Mouse (Mus musculus) limb, embryonic 14.5 days (tissue): ENCODE data around the gene Epop. TPM values are rescaled to one million over a fixed set of nuclear protein-coding genes. Genes with fewer than 3 reads are reported as not detected.
"Not testable (repeated sequence)": the region's sequence is repeated elsewhere in the genome, so short reads cannot be mapped to it uniquely, and the experiment has no call there.

ENCODE experiments used
- ATAC-seq: fragments of 200-750 bp; cut with Nextera tagmentation; 2 replicates; pipeline ENCODE4 v1.8.0; 2017; ENCODE audit warnings: low read depth, moderate number of reproducible peaks, moderate TSS enrichment; ENCODE audit not compliant: low FRiP score
- DNase-seq: peaks from one replicate; pipeline ENCODE4 v3.0.0-alpha.2; 2015; ENCODE audit warnings: low spot score
- H3K27ac ChIP-seq: fragments of 300-500 bp; sonication (generic); replicated peaks from 2 replicates; pipeline ENCODE4 v1.5.1; 2014; ENCODE audit warnings: low read depth, mild to moderate bottlenecking, low read length, moderate library complexity, mixed read lengths
- H3K27me3 ChIP-seq: fragments of 300-500 bp; sonication (generic); 2 replicates; pipeline ENCODE4 v1.6.1; 2014; ENCODE audit warnings: low read length, mixed read lengths; ENCODE audit not compliant: control insufficient read depth, insufficient read depth
- H3K36me3 ChIP-seq: fragments of 300-500 bp; sonication (generic); 2 replicates; pipeline ENCODE4 v1.6.1; 2014; ENCODE audit warnings: mild to moderate bottlenecking, low read length, moderate library complexity, mixed read lengths; ENCODE audit not compliant: control insufficient read depth, insufficient read depth
- H3K4me1 ChIP-seq: fragments of 300-500 bp; sonication (generic); 2 replicates; pipeline ENCODE4 v1.6.1; 2014; ENCODE audit warnings: antibody characterized with exemption, low read length, mixed read lengths; ENCODE audit not compliant: control insufficient read depth, insufficient read depth
- H3K4me2 ChIP-seq: fragments of 300-500 bp; sonication (generic); replicated peaks from 2 replicates; pipeline ENCODE4 v1.6.1; 2014; ENCODE audit warnings: low read depth, mild to moderate bottlenecking, low read length, moderate library complexity; ENCODE audit not compliant: severe bottlenecking
- H3K4me3 ChIP-seq: fragments of 300-500 bp; sonication (generic); replicated peaks from 2 replicates; pipeline ENCODE4 v1.5.1; 2014; ENCODE audit warnings: low read length
- H3K9ac ChIP-seq: fragments of 300-500 bp; sonication (generic); 2 replicates; pipeline ENCODE4 v1.6.1; 2014; ENCODE audit warnings: mild to moderate bottlenecking, low read depth, low read length, moderate library complexity; ENCODE audit not compliant: severe bottlenecking
- H3K9me3 ChIP-seq: fragments of 300-500 bp; sonication (generic); 2 replicates; pipeline ENCODE4 v1.6.1; 2016; ENCODE audit warnings: low read length; ENCODE audit not compliant: control insufficient read depth
- POLR2A ChIP-seq: fragments of 200-500 bp; IDR thresholded peaks from 2 replicates; pipeline ENCODE4 v1.8.0; 2012; ENCODE audit warnings: inconsistent platforms, mild to moderate bottlenecking, moderate library complexity, borderline replicate concordance; ENCODE audit not compliant: insufficient read depth, insufficient read length; ENCODE audit errors: extremely low read depth
- WGBS: fragments of 180-500 bp; shearing (Covaris S2); extraction: QIAGEN DNeasy Blood & Tissue Kit; methylation state at CpG from one replicate; pipeline ENCODE4 v1.1.7; 2014; 5-methylcytosine and 5-hydroxymethylcytosine counted together
- polyA plus RNA-seq, 2 experiments: library from polyadenylated mRNA; depleted of rRNA in 1 of 2; stranded (reverse) in 1 of 2; unstranded in 1 of 2; fragments of >200 nt; fragmentation: Nextera tagmentation in 1 of 2; extraction: Ambion mirVana in 1 of 2; gene quantifications; 2 replicates each; pipeline versions ENCODE4 v1.2.1 to v1.2.3; 2012 to 2014

Epop gene
- polyA plus RNA-seq, 2 experiments = 4.4 to 6.6 TPM

DNA sequence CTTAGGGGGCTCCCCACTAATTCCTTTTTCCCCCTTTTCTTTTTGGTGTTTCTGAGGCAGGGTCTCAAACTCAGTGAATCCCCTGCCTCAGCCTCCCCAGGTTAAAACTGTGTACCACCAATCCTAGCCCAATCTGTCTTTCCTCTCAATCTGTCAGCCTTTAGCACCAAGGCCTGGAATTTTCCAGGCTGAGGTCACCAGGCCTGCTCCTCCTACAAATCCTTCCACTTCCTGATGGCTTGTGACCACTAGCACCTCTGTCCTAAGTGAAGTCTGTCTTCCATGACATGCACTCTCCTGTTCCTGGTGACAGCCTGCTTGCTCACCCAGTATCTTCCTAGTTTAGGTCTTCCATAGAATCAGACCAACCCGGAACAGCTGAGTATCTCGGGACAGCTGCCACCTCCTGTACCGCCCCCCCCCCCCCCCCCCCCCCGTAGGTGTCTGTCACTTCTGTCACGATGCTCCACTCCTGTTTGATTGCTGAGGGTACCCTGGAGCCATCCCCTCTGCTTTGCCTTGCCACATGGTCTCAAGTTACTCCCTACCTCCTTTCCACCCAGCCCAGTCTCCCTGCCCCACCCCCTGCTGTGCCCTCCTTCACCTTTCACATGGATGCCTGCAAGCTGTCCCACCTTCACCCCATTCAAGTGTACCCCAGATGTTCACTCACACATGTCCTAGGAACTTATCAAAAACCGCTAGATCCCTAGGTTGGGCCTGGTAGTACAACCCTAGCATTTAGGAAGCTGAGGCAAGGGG, 27.9 kb upstream of the Epop start:
- WGBS = 25% methylated on average over 5 of the region's 6 CpGs

DNA sequence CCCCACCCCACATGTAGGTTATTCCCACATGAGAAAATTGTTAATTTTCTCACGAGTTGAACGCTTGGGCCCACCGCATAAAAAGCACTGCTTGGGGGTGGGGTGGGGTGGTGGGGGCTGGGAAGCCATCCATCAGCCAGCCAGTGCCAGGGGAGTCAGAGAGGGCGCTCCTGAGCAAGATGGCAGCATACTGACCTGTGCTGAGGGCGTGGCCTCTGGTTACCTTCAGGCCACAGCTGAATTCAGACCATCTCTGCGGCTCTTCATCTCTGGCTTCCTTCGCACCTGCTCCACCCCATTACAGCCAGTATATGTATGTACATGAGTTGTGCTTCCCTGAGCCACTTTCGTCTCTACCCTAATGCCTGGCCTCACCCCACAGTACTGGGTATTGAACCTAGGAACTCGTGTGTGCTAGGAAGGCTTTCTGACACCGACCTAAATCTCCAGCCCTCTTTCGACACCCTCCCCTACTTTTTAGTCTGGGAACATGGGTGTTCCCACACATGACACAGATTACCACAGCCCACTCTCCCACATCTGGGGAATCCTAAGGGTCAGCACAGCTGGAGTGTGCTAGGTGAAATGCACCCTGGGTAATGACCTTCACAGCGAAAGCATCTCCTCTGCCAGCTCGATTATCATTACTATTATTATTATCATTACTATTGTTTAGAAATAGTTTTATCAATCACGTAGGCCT, 26.9 kb upstream of the Epop start:
- Histone ChIP-seq H3K9ac (no peak overlapping the region), H3K27ac (no peak overlapping the region), H3K4me3 (no peak overlapping the region), H3K4me1 (peaks cover 11% of the 10 kb centered on the region), H3K4me2 (no peak overlapping the region), H3K27me3 (peaks cover 8% of the 10 kb centered on the region), H3K9me3 (no peaks in the 10 kb centered on the region), H3K36me3 (no peaks in the 10 kb centered on the region)
- DNase-seq (no peak), ATAC-seq (no peak)
- no peak for TF ChIP-seq POLR2A
- WGBS = 69% methylated on average over 14 of the region's 14 CpGs

More for the DNA sequence above, 27.9 kb upstream of the Epop start:
- Histone ChIP-seq H3K9ac (no peak overlapping the region), H3K4me1 (peaks cover 19% of the 10 kb centered on the region), H3K4me2 (no peak overlapping the region), H3K9me3 (no peaks in the 10 kb centered on the region), H3K27ac (no peak overlapping the region), H3K27me3 (peaks cover 17% of the 10 kb centered on the region), H3K36me3 (no peaks in the 10 kb centered on the region), H3K4me3 (no peak overlapping the region)
- DNase-seq (no peak), ATAC-seq (no peak)
- no peak for TF ChIP-seq POLR2A

DNA sequence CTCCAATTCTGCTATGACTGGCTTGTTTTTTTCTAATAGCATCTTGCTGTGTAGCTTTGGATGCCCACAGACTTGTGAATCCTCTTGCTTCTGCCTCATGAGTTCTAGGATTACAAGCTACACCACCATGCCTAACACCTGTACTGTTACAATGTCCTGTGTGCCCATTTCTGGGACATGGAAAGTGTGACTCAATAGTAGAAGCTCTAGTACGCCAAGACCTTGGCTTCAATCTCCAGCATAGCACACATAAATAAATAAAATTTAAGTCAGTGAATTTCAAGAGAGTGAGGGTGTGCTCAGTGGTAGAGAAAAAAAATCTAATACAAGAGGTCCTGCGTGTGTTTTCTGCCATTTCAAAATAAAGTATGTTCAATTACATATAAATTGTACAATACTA, 24.7 kb upstream of the Epop start:
- Histone ChIP-seq H3K27ac (no peak overlapping the region), H3K4me1 (peaks cover 2% of the 10 kb centered on the region; the same call in 1 of the 2 replicates), H3K36me3 (no peaks in the 10 kb centered on the region), H3K4me2 (no peak overlapping the region), H3K9ac (no peak overlapping the region), H3K27me3 (no peaks in the 10 kb centered on the region), H3K9me3 (no peaks in the 10 kb centered on the region), H3K4me3 (no peak overlapping the region)
- no peak for DNase-seq
- TF ChIP-seq POLR2A = no peak
- no peak for ATAC-seq
- 90% methylated on average over 2 of the region's 2 CpGs for WGBS

DNA sequence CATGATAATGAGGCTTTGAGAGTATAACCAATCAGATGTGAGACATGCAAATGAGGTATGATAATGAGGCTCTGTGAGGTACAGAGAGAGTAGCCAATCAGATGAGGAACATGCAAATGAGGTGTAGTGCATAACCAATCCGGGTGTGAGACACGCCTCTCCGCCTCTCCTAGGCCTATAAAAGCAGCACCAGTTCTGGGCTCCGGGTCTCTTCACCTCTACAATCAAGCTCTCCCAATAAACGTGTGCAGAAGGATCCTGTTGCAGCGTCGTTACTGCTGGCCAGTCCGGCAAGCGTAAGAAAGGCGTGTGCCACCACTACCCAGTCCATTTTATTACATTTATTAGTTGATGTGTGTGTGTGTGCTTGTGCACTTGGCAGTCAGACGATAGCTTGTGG, 23.9 kb upstream of the Epop start:
- not testable (repeated sequence) for H3K27me3 ChIP-seq, H3K9ac ChIP-seq, ATAC-seq, H3K4me1 ChIP-seq, H3K4me3 ChIP-seq, H3K36me3 ChIP-seq, H3K9me3 ChIP-seq, H3K27ac ChIP-seq, DNase-seq, H3K4me2 ChIP-seq
- 75% methylated on average over 11 of the region's 11 CpGs for WGBS

DNA sequence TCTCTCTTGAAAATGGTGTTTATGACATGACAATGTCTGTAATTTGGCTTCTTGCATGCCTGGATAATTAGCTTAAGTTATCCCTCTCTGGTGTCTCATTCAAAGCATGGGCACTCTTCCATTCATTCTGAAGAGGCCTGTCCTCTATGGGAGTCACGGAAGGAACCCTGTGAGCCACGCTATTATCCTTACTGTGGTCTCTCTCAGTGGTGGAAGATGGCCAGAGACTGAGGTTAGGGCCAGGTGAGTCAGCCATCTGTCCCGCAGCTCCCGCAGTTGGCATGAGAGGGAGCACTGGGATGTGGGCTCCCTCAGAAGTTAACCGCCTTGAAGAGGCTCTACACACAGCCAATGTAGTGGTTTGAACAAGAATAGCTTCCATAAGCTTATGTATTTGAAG, 20.8 kb upstream of the Epop start:
- no peak for DNase-seq
- Histone ChIP-seq H3K27ac (no peak overlapping the region), H3K4me1 (no peaks in the 10 kb centered on the region), H3K9ac (no peak overlapping the region), H3K4me3 (no peak overlapping the region), H3K4me2 (no peak overlapping the region), H3K9me3 (no peaks in the 10 kb centered on the region), H3K27me3 (no peaks in the 10 kb centered on the region), H3K36me3 (no peaks in the 10 kb centered on the region)
- no peak for TF ChIP-seq POLR2A
- WGBS = 52% methylated on average over 5 of the region's 5 CpGs
- no peak for ATAC-seq

DNA sequence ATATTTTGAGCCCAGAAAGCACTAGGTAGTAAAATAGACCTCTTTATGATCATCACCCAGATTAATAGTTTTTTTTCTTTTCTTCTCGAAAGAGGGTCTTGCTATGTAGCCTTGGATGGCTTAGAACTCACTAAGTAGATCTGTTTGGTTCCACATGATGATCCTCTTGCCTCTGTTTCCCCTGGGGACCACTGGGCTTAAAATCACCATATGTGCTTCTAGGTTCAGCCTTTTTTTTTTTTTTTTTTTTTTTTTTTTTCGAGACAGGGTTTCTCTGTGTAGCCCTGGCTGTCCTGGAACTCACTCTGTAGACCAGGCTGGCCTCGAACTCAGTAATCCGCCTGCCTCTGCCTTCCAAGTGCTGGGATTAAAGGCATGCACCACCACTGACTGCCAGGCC, 19.0 kb upstream of the Epop start:
- ATAC-seq, DNase-seq, H3K4me1 ChIP-seq, H3K4me2 ChIP-seq, H3K9ac ChIP-seq, H3K9me3 ChIP-seq, H3K4me3 ChIP-seq, H3K27me3 ChIP-seq, H3K27ac ChIP-seq, H3K36me3 ChIP-seq: not testable (repeated sequence)
- WGBS = 86% methylated on average over 3 of the region's 4 CpGs
